8 mouse cellular contexts compared by ENCODE assay signal in the genomic region with DNA sequence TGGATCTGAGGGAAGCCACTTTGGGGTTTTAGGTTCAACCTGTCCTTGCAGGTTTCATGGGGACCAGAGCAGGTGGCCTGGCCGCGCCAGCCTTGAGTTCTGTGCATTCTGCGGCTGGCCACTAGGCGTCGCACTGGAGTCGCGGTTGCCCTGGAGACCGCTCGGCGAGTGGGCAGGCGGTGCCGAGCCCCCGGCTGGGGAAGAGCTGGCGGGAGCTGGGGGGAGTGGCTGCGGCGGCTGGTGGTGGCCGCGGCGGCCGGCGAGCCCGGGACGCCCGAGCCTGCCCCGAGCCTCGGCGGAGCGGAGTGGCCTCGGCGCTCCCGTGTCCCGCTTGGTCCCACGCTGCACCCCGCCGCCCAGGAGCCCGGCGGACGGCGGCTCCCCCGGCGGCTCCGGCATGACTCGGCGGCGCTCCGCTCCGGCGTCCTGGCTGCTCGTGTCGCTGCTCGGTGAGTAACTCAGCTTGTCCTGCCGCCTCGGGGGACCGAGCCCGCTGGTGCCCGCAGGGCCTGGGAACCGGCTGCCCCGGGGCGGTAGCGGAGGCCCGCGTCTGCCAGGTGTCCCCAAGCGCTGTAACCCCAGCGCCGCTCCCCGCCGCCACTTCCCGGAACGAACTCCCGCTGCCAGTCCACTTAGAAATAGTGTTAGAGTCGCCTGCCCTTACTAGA. TPM values are rescaled to one million over a fixed set of nuclear protein-coding genes. Genes with fewer than 3 reads are reported as not detected.
DNase-seq lines count a peak whose midpoint lies in the region; ATAC-seq and TF ChIP-seq lines count a peak whose summit lies in the region.

No protein-coding gene starts in this region.

- no peaks in the 10 kb centered on the region for H3K9me3 ChIP-seq in forebrain, embryonic 12.5 days
- no peaks in the 10 kb centered on the region for H3K9me3 ChIP-seq in heart, embryonic 16.5 days (replicated peaks; ENCODE audit: control insufficient read depth, low read length)
- H3K9me3 ChIP-seq in liver, embryonic 14.5 days (ENCODE audit: control insufficient read depth, low read length) = no peaks in the 10 kb centered on the region
- H3K9me3 ChIP-seq in neural tube, embryonic 11.5 days (ENCODE audit: control insufficient read depth, low read length) = no peaks in the 10 kb centered on the region
- H3K9me3 ChIP-seq in stomach, embryonic 16.5 days (replicated peaks; ENCODE audit: control insufficient read depth, low read length) = no peaks in the 10 kb centered on the region

- peak overlapping the region; percentile 71 for H3K4me2 ChIP-seq in forebrain, embryonic 12.5 days
- H3K4me2 ChIP-seq in heart, embryonic 16.5 days (ENCODE audit: low read depth, low read length) = peak overlapping the region; percentile 99
- peak overlapping the region; percentile 67 for H3K4me2 ChIP-seq in liver, embryonic 14.5 days (ENCODE audit: low read depth)
- H3K4me2 ChIP-seq in neural tube, embryonic 11.5 days (ENCODE audit: low read depth) = peak overlapping the region; percentile 65
- peak overlapping the region; percentile 92 for H3K4me2 ChIP-seq in stomach, embryonic 16.5 days (ENCODE audit: low read depth, low read length)

- H3K36me3 ChIP-seq in forebrain, embryonic 12.5 days (replicated peaks) = no peaks in the 10 kb centered on the region
- no peaks in the 10 kb centered on the region for H3K36me3 ChIP-seq in heart, embryonic 16.5 days (ENCODE audit: control insufficient read depth, insufficient read depth)
- no peaks in the 10 kb centered on the region for H3K36me3 ChIP-seq in liver, embryonic 14.5 days (replicated peaks; ENCODE audit: control insufficient read depth, insufficient read depth, low read depth)
- H3K36me3 ChIP-seq in neural tube, embryonic 11.5 days (ENCODE audit: control insufficient read depth, insufficient read depth, low read length) = no peaks in the 10 kb centered on the region
- no peaks in the 10 kb centered on the region for H3K36me3 ChIP-seq in stomach, embryonic 16.5 days (ENCODE audit: control insufficient read depth, insufficient read depth, low read length)

- H3K27ac ChIP-seq in forebrain, embryonic 12.5 days = peak overlapping the region; percentile 83
- no peak overlapping the region for H3K27ac ChIP-seq in heart, embryonic 16.5 days (ENCODE audit: low read length)
- no peak overlapping the region for H3K27ac ChIP-seq in liver, embryonic 14.5 days
- 0 out of 2 replicates have a peak overlapping the region, but pooled peaks have one; percentile 11 for H3K27ac ChIP-seq in neural tube, embryonic 11.5 days (ENCODE audit: low read depth, low read length)
- no peak overlapping the region for H3K27ac ChIP-seq in stomach, embryonic 16.5 days (ENCODE audit: low read length)

- H3K4me3 ChIP-seq in forebrain, embryonic 12.5 days (replicated peaks) = peak overlapping the region; percentile 76
- peak overlapping the region; percentile 76 for H3K4me3 ChIP-seq in heart, embryonic 16.5 days (ENCODE audit: low read length)
- H3K4me3 ChIP-seq in liver, embryonic 14.5 days (ENCODE audit: insufficient read depth in 1 of 2, low read depth in 2 of 2, low read length in 2 of 2) = peak overlapping the region; percentile 14 to 52
- H3K4me3 ChIP-seq in neural tube, embryonic 11.5 days (ENCODE audit: low read depth, low read length) = peak overlapping the region; percentile 66
- peak overlapping the region; percentile 61 for H3K4me3 ChIP-seq in stomach, embryonic 16.5 days (replicated peaks; ENCODE audit: low read length)

- under 1% methylated on average over 71 of the region's 71 CpGs for WGBS in forebrain, embryonic 12.5 days
- under 1% methylated on average over 67 of the region's 71 CpGs for WGBS in heart, embryonic 16.5 days
- WGBS in liver, embryonic 14.5 days (ENCODE audit: insufficient replicate concordance) = under 1% methylated on average over 47 of the region's 71 CpGs
- under 1% methylated on average over 64 of the region's 71 CpGs for whole genome bisulfite sequencing in neural tube, embryonic 11.5 days
- under 1% methylated on average over 63 of the region's 71 CpGs for WGBS in stomach, embryonic 16.5 days

- H3K27me3 ChIP-seq in forebrain, embryonic 12.5 days = peaks cover 28% of the 10 kb centered on the region; the same call in 1 of the 2 replicates
- H3K27me3 ChIP-seq in heart, embryonic 16.5 days (ENCODE audit: control insufficient read depth, insufficient read depth, low read length) = peaks cover 40% of the 10 kb centered on the region
- peaks cover 19% of the 10 kb centered on the region for H3K27me3 ChIP-seq in liver, embryonic 14.5 days (ENCODE audit: control insufficient read depth, insufficient read depth, low read length)
- H3K27me3 ChIP-seq in neural tube, embryonic 11.5 days (ENCODE audit: control insufficient read depth, insufficient read depth, low read length) = no peaks in the 10 kb centered on the region
- H3K27me3 ChIP-seq in stomach, embryonic 16.5 days (ENCODE audit: control insufficient read depth, insufficient read depth, low read length) = peaks cover 21% of the 10 kb centered on the region

- DNase-seq in CD4-positive helper T cell, adult 2 months (ENCODE audit: low read depth, low spot score) = peak; percentile 76
- peak; percentile 63 for DNase-seq in c-Kit-positive CD71-negative TER-119-negative erythroid progenitor cells, embryonic 14.5 days (ENCODE audit: low read depth)
- DNase-seq in kidney, postnatal 25 days = peak; percentile 93 to 94
- peak; percentile 24 to 37 (median 29) for DNase-seq in liver, embryonic 14.5 days (ENCODE audit: low read depth in 3 of 3, low spot score in 3 of 3)
- DNase-seq in neural tube, embryonic 11.5 days (ENCODE audit: low spot score) = peak; percentile 93

- ATAC-seq in forebrain, embryonic 12.5 days (ENCODE audit: low FRiP score) = peak; percentile 97
- peak; percentile 99 for ATAC-seq in heart, embryonic 16.5 days (replicated peaks; ENCODE audit: extremely low read depth, insufficient read depth, low FRiP score)
- peak; percentile 88 for ATAC-seq in liver, embryonic 14.5 days (ENCODE audit: insufficient read depth)
- ATAC-seq in neural tube, embryonic 11.5 days (ENCODE audit: insufficient read depth, low FRiP score, low TSS enrichment) = peak; percentile 98
- peak; percentile 98 for ATAC-seq in stomach, embryonic 16.5 days (ENCODE audit: insufficient read depth, low FRiP score)

- peak overlapping the region; percentile 84 for H3K9ac ChIP-seq in forebrain, embryonic 12.5 days
- H3K9ac ChIP-seq in heart, embryonic 16.5 days (ENCODE audit: low read length) = peak overlapping the region; percentile 73
- H3K9ac ChIP-seq in liver, embryonic 14.5 days (replicated peaks) = no peak overlapping the region
- H3K9ac ChIP-seq in neural tube, embryonic 11.5 days (ENCODE audit: low read length) = peak overlapping the region; percentile 70
- H3K9ac ChIP-seq in stomach, embryonic 16.5 days (ENCODE audit: low read length) = peak overlapping the region; percentile 78

- peaks cover 18% of the 10 kb centered on the region; the same call in 1 of the 2 replicates for H3K4me1 ChIP-seq in forebrain, embryonic 12.5 days
- no peaks in the 10 kb centered on the region for H3K4me1 ChIP-seq in heart, embryonic 16.5 days (ENCODE audit: control insufficient read depth, insufficient read depth, low read length)
- no peaks in the 10 kb centered on the region for H3K4me1 ChIP-seq in liver, embryonic 14.5 days (replicated peaks; ENCODE audit: control insufficient read depth in 2 of 2, insufficient read depth in 2 of 2, low read length in 1 of 2)
- H3K4me1 ChIP-seq in neural tube, embryonic 11.5 days (ENCODE audit: control insufficient read depth, insufficient read depth, low read length) = no peaks in the 10 kb centered on the region
- H3K4me1 ChIP-seq in stomach, embryonic 16.5 days (ENCODE audit: control insufficient read depth, insufficient read depth, low read length) = no peaks in the 10 kb centered on the region

- peak; percentile 93 for TF ChIP-seq CTCF in liver, embryonic 14.5 days (IDR thresholded peaks at IDR 0.05; ENCODE audit: low read depth)

- TF ChIP-seq EP300 in liver, embryonic 14.5 days (IDR thresholded peaks at IDR 0.05; ENCODE audit: low read depth) = no peak

RNA-seq across cellular contexts. Expression of a gene that starts 9.8 kb away (rescaled TPM):
- polyA plus RNA-seq in forebrain, embryonic 12.5 days (2016; fragmentation: Nextera tagmentation; extraction: Ambion mirVana) = 4.3 and 6.5 TPM in 2 replicates
- 0.20 and 0.21 TPM in 2 replicates for polyA plus RNA-seq in heart, embryonic 16.5 days (2015; fragmentation: Nextera tagmentation; extraction: Ambion mirVana)
- polyA plus RNA-seq in liver, embryonic 14.5 days (2012; rRNA removed) = 0.12 and 0.16 TPM in 2 replicates
- 0.03 and 0.04 TPM in 2 replicates for polyA plus RNA-seq in liver, embryonic 14.5 days (2014; fragmentation: Nextera tagmentation; extraction: Ambion mirVana)
- 5.4 and 5.7 TPM in 2 replicates for polyA plus RNA-seq in neural tube, embryonic 11.5 days (2014; fragmentation: Nextera tagmentation; extraction: Ambion mirVana)
- polyA plus RNA-seq in stomach, embryonic 16.5 days (2015; fragmentation: Nextera tagmentation; extraction: Ambion mirVana) = 1.2 and 1.5 TPM in 2 replicates

Comparison
In these comparisons a context has a peak if more than half of its experiments do, and no peak if none do; other contexts are left out.
1. DNase-seq: peak in every context shown above with its lines; median percentile 94 in kidney, postnatal 25 days; 93 in neural tube, embryonic 11.5 days; 76 in CD4-positive helper T cell, adult 2 months; 63 in c-Kit-positive CD71-negative TER-119-negative erythroid progenitor cells, embryonic 14.5 days; 29 in liver, embryonic 14.5 days.
2. H3K27ac ChIP-seq: peak in forebrain, embryonic 12.5 days (single experiment) and neural tube, embryonic 11.5 days (single experiment); none in heart, embryonic 16.5 days (single experiment), liver, embryonic 14.5 days (single experiment) and stomach, embryonic 16.5 days (single experiment).
3. Peak in every context shown above with its lines, with median percentiles within 50 percentile points of each other: ATAC-seq, H3K4me2 ChIP-seq and H3K4me3 ChIP-seq.